Mouse (Mus musculus) hindbrain, embryonic 12.5 days (tissue): Measurements from ENCODE around the gene Nmrk1. TPM values are rescaled to one million over a fixed set of nuclear protein-coding genes. Genes with fewer than 3 reads are reported as not detected.
"Not testable (repeated sequence)": the region's sequence is repeated elsewhere in the genome, so short reads cannot be mapped to it uniquely, and the experiment has no call there.

ENCODE experiments used
- ATAC-seq: fragments of 200-750 bp; cut with Nextera tagmentation; 2 replicates; pipeline ENCODE4 v1.8.0; 2017; ENCODE audit warnings: moderate TSS enrichment; ENCODE audit not compliant: low FRiP score
- H3K27ac ChIP-seq: fragments of 300-500 bp; sonication (generic); 2 replicates; pipeline ENCODE4 v1.5.1; 2016; ENCODE audit warnings: mild to moderate bottlenecking
- H3K27me3 ChIP-seq: fragments of 300-500 bp; sonication (generic); 2 replicates; pipeline ENCODE4 v1.6.1; 2016; ENCODE audit warnings: mild to moderate bottlenecking
- H3K36me3 ChIP-seq: fragments of 300-500 bp; sonication (generic); 2 replicates; pipeline ENCODE4 v1.6.1; 2016; ENCODE audit warnings: mild to moderate bottlenecking
- H3K4me1 ChIP-seq: fragments of 300-500 bp; sonication (generic); 2 replicates; pipeline ENCODE4 v1.6.1; 2016
- H3K4me2 ChIP-seq: fragments of 300-500 bp; sonication (generic); replicated peaks from 2 replicates; pipeline ENCODE4 v1.6.1; 2016; ENCODE audit warnings: mild to moderate bottlenecking
- H3K4me3 ChIP-seq: fragments of 300-500 bp; sonication (generic); 2 replicates; pipeline ENCODE4 v1.5.1; 2016; ENCODE audit warnings: mild to moderate bottlenecking
- H3K9ac ChIP-seq: fragments of 300-500 bp; sonication (generic); 2 replicates; pipeline ENCODE4 v1.6.1; 2016; ENCODE audit warnings: mild to moderate bottlenecking, moderate library complexity
- H3K9me3 ChIP-seq: fragments of 300-500 bp; sonication (generic); replicated peaks from 2 replicates; pipeline ENCODE4 v1.6.1; 2016; ENCODE audit warnings: mild to moderate bottlenecking
- WGBS: fragments of 180-500 bp; shearing (Covaris S2); methylation state at CpG from one replicate; pipeline ENCODE4 v1.1.7; 2016; 5-methylcytosine and 5-hydroxymethylcytosine counted together
- polyA plus RNA-seq: library from polyadenylated mRNA; unstranded; fragments of >200 nt; fragmentation: Nextera tagmentation; extraction: Ambion mirVana; gene quantifications from 2 replicates; pipeline ENCODE4 v1.2.1, GENCODE M21; 2016

Gene Nmrk1
- 9.2 and 9.9 TPM in 2 replicates for polyA plus RNA-seq

GRCm38 (mm10) chr19:18631644-18632219 is at the start of gene Nmrk1, which contains the start of gene Ostf1:
Gene Nmrk1 (plus strand): TSS chr19:18631950.
Gene Ostf1 (minus strand): TSS chr19:18631823.
- H3K9ac ChIP-seq = peak within 1 kb of the TSS; percentile 71
- WGBS = under 1% methylated on average over 51 of the region's 51 CpGs
- H3K4me2 ChIP-seq = peak within 1 kb of the TSS; percentile 85
- no peaks in the 10 kb centered on the region for H3K9me3 ChIP-seq
- no peaks in the 10 kb centered on the region for H3K27me3 ChIP-seq
- H3K36me3 ChIP-seq = no peaks in the 10 kb centered on the region
- peak within 1 kb of the TSS; percentile 72 for H3K27ac ChIP-seq
- peak; percentile 99 for ATAC-seq
- peaks cover 6% of the 10 kb centered on the region for H3K4me1 ChIP-seq
- H3K4me3 ChIP-seq = peak within 1 kb of the TSS; percentile 81

GRCm38 (mm10) chr19:18582226-18582625 is 49.5 kb upstream of the Nmrk1 start:
- Histone ChIP-seq H3K36me3 (no peaks in the 10 kb centered on the region), H3K4me1 (peaks cover 10% of the 10 kb centered on the region), H3K9me3 (no peaks in the 10 kb centered on the region), H3K4me3 (no peak overlapping the region), H3K27ac (no peak overlapping the region), H3K9ac (no peak overlapping the region), H3K27me3 (no peaks in the 10 kb centered on the region), H3K4me2 (no peak overlapping the region)
- 89% methylated on average over 9 of the region's 9 CpGs for WGBS
- no peak for ATAC-seq

GRCm38 (mm10) chr19:18582887-18583286 is 48.9 kb upstream of the Nmrk1 start:
- H3K27me3 ChIP-seq = no peaks in the 10 kb centered on the region
- H3K4me1 ChIP-seq = peaks cover 10% of the 10 kb centered on the region
- H3K27ac ChIP-seq = no peak overlapping the region
- no peak overlapping the region for H3K4me2 ChIP-seq
- WGBS = 87% methylated on average over 6 of the region's 6 CpGs
- H3K9me3 ChIP-seq = no peaks in the 10 kb centered on the region
- no peaks in the 10 kb centered on the region for H3K36me3 ChIP-seq
- H3K4me3 ChIP-seq = no peak overlapping the region
- no peak for ATAC-seq
- H3K9ac ChIP-seq = no peak overlapping the region

- no peaks in the 10 kb centered on the region for H3K9me3 ChIP-seq
- WGBS = 89% methylated on average over 4 of the region's 4 CpGs
- H3K4me1 ChIP-seq = peaks cover 3% of the 10 kb centered on the region
- no peak overlapping the region for H3K4me2 ChIP-seq
- no peak overlapping the region for H3K27ac ChIP-seq
- no peaks in the 10 kb centered on the region for H3K27me3 ChIP-seq
- no peak overlapping the region for H3K9ac ChIP-seq
- no peak for ATAC-seq
- H3K36me3 ChIP-seq = no peaks in the 10 kb centered on the region
- H3K4me3 ChIP-seq = no peak overlapping the region
Measured at GRCm38 (mm10) chr19:18583706-18584105, 48.0 kb upstream of the Nmrk1 start.

GRCm38 (mm10) chr19:18584621-18585020 is 47.1 kb upstream of the Nmrk1 start:
- H3K9ac ChIP-seq = no peak overlapping the region
- WGBS = 94% methylated on average over 7 of the region's 7 CpGs
- ATAC-seq = no peak
- no peaks in the 10 kb centered on the region for H3K36me3 ChIP-seq
- no peak overlapping the region for H3K4me2 ChIP-seq
- H3K27ac ChIP-seq = no peak overlapping the region
- H3K9me3 ChIP-seq = no peaks in the 10 kb centered on the region
- no peaks in the 10 kb centered on the region for H3K27me3 ChIP-seq
- no peak overlapping the region for H3K4me3 ChIP-seq
- H3K4me1 ChIP-seq = no peaks in the 10 kb centered on the region

GRCm38 (mm10) chr19:18587118-18587517 is 44.6 kb upstream of the Nmrk1 start:
- 86% methylated on average over 9 of the region's 9 CpGs for WGBS
- H3K9ac ChIP-seq = no peak overlapping the region
- H3K4me2 ChIP-seq = no peak overlapping the region

GRCm38 (mm10) chr19:18588243-18588642 is 43.5 kb upstream of the Nmrk1 start:
- ATAC-seq = no peak
- H3K36me3 ChIP-seq = no peaks in the 10 kb centered on the region
- no peak overlapping the region for H3K4me3 ChIP-seq
- H3K9ac ChIP-seq = no peak overlapping the region
- H3K27me3 ChIP-seq = no peaks in the 10 kb centered on the region
- 96% methylated on average over 1 of the region's 1 CpGs for WGBS
- H3K4me2 ChIP-seq = no peak overlapping the region
- H3K4me1 ChIP-seq = peaks cover 3% of the 10 kb centered on the region; the same call in 1 of the 2 replicates
- H3K27ac ChIP-seq = no peak overlapping the region
- H3K9me3 ChIP-seq = no peaks in the 10 kb centered on the region

More at GRCm38 (mm10) chr19:18587118-18587517, 44.6 kb upstream of the Nmrk1 start:
- Histone ChIP-seq H3K4me3 (no peak overlapping the region), H3K36me3 (no peaks in the 10 kb centered on the region), H3K27ac (no peak overlapping the region), H3K27me3 (no peaks in the 10 kb centered on the region), H3K4me1 (peaks cover 3% of the 10 kb centered on the region; the same call in 1 of the 2 replicates), H3K9me3 (no peaks in the 10 kb centered on the region)
- ATAC-seq = no peak

GRCm38 (mm10) chr19:18588801-18589200 is 42.9 kb upstream of the Nmrk1 start:
- not testable (repeated sequence) for H3K9me3 ChIP-seq, H3K27ac ChIP-seq, H3K4me1 ChIP-seq, ATAC-seq, H3K4me3 ChIP-seq, H3K9ac ChIP-seq, H3K4me2 ChIP-seq, H3K36me3 ChIP-seq, H3K27me3 ChIP-seq
- WGBS = 99% methylated on average over 10 of the region's 10 CpGs

- no peaks in the 10 kb centered on the region for H3K36me3 ChIP-seq
- no peak overlapping the region for H3K27ac ChIP-seq
- H3K4me3 ChIP-seq = no peak overlapping the region
- no peak for ATAC-seq
- H3K4me1 ChIP-seq = peaks cover 3% of the 10 kb centered on the region; the same call in 1 of the 2 replicates
- no peaks in the 10 kb centered on the region for H3K9me3 ChIP-seq
- WGBS = 93% methylated on average over 8 of the region's 8 CpGs
- no peaks in the 10 kb centered on the region for H3K27me3 ChIP-seq
- H3K4me2 ChIP-seq = no peak overlapping the region
- H3K9ac ChIP-seq = no peak overlapping the region
Measured at GRCm38 (mm10) chr19:18589276-18589675, 42.5 kb upstream of the Nmrk1 start.

GRCm38 (mm10) chr19:18590234-18590633 is 41.5 kb upstream of the Nmrk1 start:
- Histone ChIP-seq H3K4me3 (no peak overlapping the region), H3K36me3 (no peaks in the 10 kb centered on the region), H3K9ac (no peak overlapping the region), H3K9me3 (no peaks in the 10 kb centered on the region), H3K4me2 (no peak overlapping the region), H3K27ac (no peak overlapping the region), H3K4me1 (peaks cover 5% of the 10 kb centered on the region), H3K27me3 (no peaks in the 10 kb centered on the region)
- ATAC-seq = no peak
- WGBS = 68% methylated on average over 5 of the region's 5 CpGs

GRCm38 (mm10) chr19:18590942-18591354 is 40.8 kb upstream of the Nmrk1 start:
- Histone ChIP-seq H3K27ac (no peak overlapping the region), H3K4me2 (no peak overlapping the region), H3K9ac (no peak overlapping the region), H3K4me3 (no peak overlapping the region), H3K9me3 (no peaks in the 10 kb centered on the region), H3K36me3 (no peaks in the 10 kb centered on the region), H3K4me1 (peaks cover 7% of the 10 kb centered on the region), H3K27me3 (no peaks in the 10 kb centered on the region)
- 63% methylated on average over 5 of the region's 5 CpGs for WGBS
- no peak for ATAC-seq

GRCm38 (mm10) chr19:18592919-18593318 is 38.8 kb upstream of the Nmrk1 start:
- ATAC-seq = no peak
- Histone ChIP-seq H3K4me3 (no peak overlapping the region), H3K27ac (no peak overlapping the region), H3K9me3 (no peaks in the 10 kb centered on the region), H3K9ac (no peak overlapping the region), H3K4me2 (no peak overlapping the region), H3K36me3 (no peaks in the 10 kb centered on the region), H3K4me1 (peaks cover 7% of the 10 kb centered on the region), H3K27me3 (no peaks in the 10 kb centered on the region)
- 75% methylated on average over 6 of the region's 6 CpGs for WGBS

GRCm38 (mm10) chr19:18593722-18594121 is 38.0 kb upstream of the Nmrk1 start:
- WGBS = 86% methylated on average over 10 of the region's 10 CpGs
- H3K9me3 ChIP-seq = no peaks in the 10 kb centered on the region
- ATAC-seq = no peak

More at GRCm38 (mm10) chr19:18593722-18594121, 38.0 kb upstream of the Nmrk1 start:
- Histone ChIP-seq H3K4me1 (peaks cover 7% of the 10 kb centered on the region), H3K36me3 (no peaks in the 10 kb centered on the region), H3K4me3 (no peak overlapping the region), H3K9ac (no peak overlapping the region), H3K27ac (no peak overlapping the region), H3K4me2 (no peak overlapping the region), H3K27me3 (no peaks in the 10 kb centered on the region)
